Mouse (Mus musculus): ENCODE data around the gene Snx18.

Snx18 gene

GRCm38 (mm10) chr13:113615971-113616671 is 2.2 kb downstream of the Snx18 start:
- no peak for DNase-seq (ENCODE audit: low spot score in 2 of 2)

- peak in 1 of 2 experiments; percentile 11 for DNase-seq (ENCODE audit: low spot score in 2 of 2)
Measured at GRCm38 (mm10) chr13:113615546-113615941, 2.8 kb downstream of the Snx18 start.

GRCm38 (mm10) chr13:113614635-113615545 is 3.5 kb downstream of the Snx18 start:
- peak; percentile 34 to 60 for DNase-seq (ENCODE audit: low spot score in 2 of 2)

- DNase-seq (ENCODE audit: low spot score in 2 of 2), result no peak
Measured at GRCm38 (mm10) chr13:113613882-113614281, 4.5 kb downstream of the Snx18 start.

- DNase-seq (ENCODE audit: low spot score in 2 of 2), result no peak
Measured at GRCm38 (mm10) chr13:113613341-113613740, 5.0 kb downstream of the Snx18 start.

GRCm38 (mm10) chr13:113612141-113612950 is 6.0 kb downstream of the Snx18 start:
- no peak for DNase-seq (ENCODE audit: low spot score in 2 of 2)

- DNase-seq (ENCODE audit: low spot score in 2 of 2), result no peak
Measured at GRCm38 (mm10) chr13:113610732-113611500, 7.4 kb downstream of the Snx18 start.

GRCm38 (mm10) chr13:113609429-113609828 is 8.9 kb downstream of the Snx18 start:
- DNase-seq (ENCODE audit: low spot score in 2 of 2), result no peak

GRCm38 (mm10) chr13:113607821-113608220 is 10.5 kb downstream of the Snx18 start:
- DNase-seq (ENCODE audit: low spot score in 2 of 2), result no peak

GRCm38 (mm10) chr13:113607371-113607770 is 11.0 kb downstream of the Snx18 start:
- no peak for DNase-seq (ENCODE audit: low spot score in 2 of 2)

- no peak for DNase-seq (ENCODE audit: low spot score in 2 of 2)
Measured at GRCm38 (mm10) chr13:113606741-113607358, 11.5 kb downstream of the Snx18 start.

GRCm38 (mm10) chr13:113606131-113606530 is 12.2 kb downstream of the Snx18 start:
- no peak for DNase-seq (ENCODE audit: low spot score in 2 of 2)

- DNase-seq (ENCODE audit: low spot score in 2 of 2), result no peak
Measured at GRCm38 (mm10) chr13:113605693-113606092, 12.7 kb downstream of the Snx18 start.

- no peak for DNase-seq (ENCODE audit: low spot score in 2 of 2)
Measured at GRCm38 (mm10) chr13:113604321-113604720, 14.0 kb downstream of the Snx18 start.

- no peak for DNase-seq (ENCODE audit: low spot score in 2 of 2)
Measured at GRCm38 (mm10) chr13:113602882-113603342, 15.5 kb downstream of the Snx18 start.

- no peak for DNase-seq (ENCODE audit: low spot score in 2 of 2)
Measured at GRCm38 (mm10) chr13:113601831-113602604, 16.3 kb downstream of the Snx18 start.

GRCm38 (mm10) chr13:113600531-113601463 is 17.6 kb downstream of the Snx18 start:
- no peak for DNase-seq (ENCODE audit: low spot score in 2 of 2)

GRCm38 (mm10) chr13:113599701-113600530 is 18.4 kb downstream of the Snx18 start:
- no peak for DNase-seq (ENCODE audit: low spot score in 2 of 2)
